ENCODE assay signal across 26 mouse cellular contexts in the genomic region with DNA sequence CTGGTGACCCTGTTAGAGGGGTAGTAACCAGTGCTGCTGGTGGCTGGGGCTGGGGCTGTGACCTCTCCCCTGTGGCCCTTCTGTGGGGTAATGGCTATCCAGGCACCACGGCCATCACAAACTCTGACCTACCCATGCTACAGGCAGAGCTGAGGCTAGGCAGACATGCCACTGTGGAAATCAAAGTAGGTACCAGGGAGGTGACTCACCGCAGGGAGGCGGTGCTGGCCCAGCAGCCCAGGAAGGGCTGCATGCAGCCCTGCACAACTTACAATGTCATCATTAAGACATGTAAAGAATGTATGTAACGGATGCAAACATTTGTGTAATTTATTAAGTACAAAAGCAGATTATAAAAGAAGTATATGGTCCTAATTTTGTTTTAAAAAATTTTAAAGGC. TPM values are rescaled to one million over a fixed set of nuclear protein-coding genes. Genes with fewer than 3 reads are reported as not detected.
A peak's percentile ranks its signal among the peaks of the same experiment; 100 is the strongest.
DNase-seq lines count a peak whose midpoint lies in the region; ATAC-seq lines count a peak whose summit lies in the region.
"Had no signal": no experiment of that assay in that cellular context is flagged by ENCODE, and none has a peak within 500 bp of the region (broad histone marks: within the 10 kb centered on the region; RNA-seq: fewer than 3 reads in every experiment).

No protein-coding gene starts in this region.

- H3K27ac ChIP-seq in stomach, embryonic 14.5 days (ENCODE audit: low read length): 0 out of 2 replicates have a peak overlapping the region, but pooled peaks have one; percentile 15
- H3K27ac ChIP-seq: embryonic facial prominence, embryonic 13.5 days; forebrain, embryonic 15.5 days; heart, embryonic 15.5 days; hindbrain, embryonic 15.5 days; intestine, embryonic 15.5 days; limb, embryonic 15.5 days; liver, embryonic 14.5 days; lung, embryonic 15.5 days; midbrain, embryonic 12.5 days had no signal

- 70% methylated on average over 4 of the region's 4 CpGs for WGBS in stomach, embryonic 14.5 days

- H3K9me3 ChIP-seq in stomach, embryonic 14.5 days (ENCODE audit: control insufficient read depth, low read depth, low read length): no peaks in the 10 kb centered on the region
- H3K9me3 ChIP-seq: embryonic facial prominence, embryonic 13.5 days; forebrain, embryonic 15.5 days; heart, embryonic 15.5 days; hindbrain, embryonic 15.5 days; intestine, embryonic 15.5 days; limb, embryonic 15.5 days; lung, embryonic 15.5 days; midbrain, embryonic 12.5 days had no signal

- H3K9ac ChIP-seq in stomach, embryonic 14.5 days (replicated peaks; ENCODE audit: low read depth, low read length): no peak overlapping the region
- H3K9ac ChIP-seq: embryonic facial prominence, embryonic 13.5 days; forebrain, embryonic 15.5 days; heart, embryonic 15.5 days; hindbrain, embryonic 15.5 days; intestine, embryonic 15.5 days; limb, embryonic 15.5 days; liver, embryonic 14.5 days; lung, embryonic 15.5 days; midbrain, embryonic 12.5 days had no signal

- no peaks in the 10 kb centered on the region for H3K27me3 ChIP-seq in stomach, embryonic 14.5 days (ENCODE audit: control insufficient read depth, insufficient read depth, low read length)
- H3K27me3 ChIP-seq: embryonic facial prominence, embryonic 13.5 days; forebrain, embryonic 15.5 days; heart, embryonic 15.5 days; hindbrain, embryonic 15.5 days; intestine, embryonic 15.5 days; limb, embryonic 15.5 days; lung, embryonic 15.5 days; midbrain, embryonic 12.5 days had no signal

- DNase-seq in frontal cortex, adult 2 months (ENCODE audit: extremely low spot score in 1 of 2, low spot score in 1 of 2): no peak
- peak; percentile 65 for DNase-seq in 3134 (ENCODE audit: extremely low read depth, insufficient read length, low spot score)
- peak; percentile 53 for DNase-seq in Muller cell, postnatal 12 days (ENCODE audit: inconsistent ontology term)
- DNase-seq in heart, adult 18-20 months: no peak
- DNase-seq in ovary, postnatal 36 days (ENCODE audit: low spot score): no peak
- DNase-seq: cerebellum, adult 11-12 months; cerebellum, postnatal 10 days; gastrocnemius, postnatal 36 days; heart, postnatal 36 days; kidney, adult 8-10 months; kidney, postnatal 10 days; left cerebral cortex, postnatal 4 days; right cerebral cortex, postnatal 14 days; thymus, adult 2 months had no signal

- H3K4me3 ChIP-seq in stomach, embryonic 14.5 days (ENCODE audit: low read depth, low read length): no peak overlapping the region
- H3K4me3 ChIP-seq: embryonic facial prominence, embryonic 13.5 days; forebrain, embryonic 15.5 days; heart, embryonic 15.5 days; hindbrain, embryonic 15.5 days; intestine, embryonic 15.5 days; limb, embryonic 15.5 days; lung, embryonic 15.5 days; midbrain, embryonic 12.5 days had no signal

- peak; percentile 45; the same call in 1 of the 2 replicates for ATAC-seq in frontal cortex, adult (ENCODE audit: low TSS enrichment)
- no peak for ATAC-seq in stomach, embryonic 14.5 days (ENCODE audit: insufficient number of reproducible peaks, insufficient read depth, low FRiP score, low read depth)
- ATAC-seq: forebrain, embryonic 15.5 days had no signal

- H3K4me2 ChIP-seq in stomach, embryonic 14.5 days (replicated peaks; ENCODE audit: low read depth, low read length): no peak overlapping the region
- H3K4me2 ChIP-seq: embryonic facial prominence, embryonic 13.5 days; forebrain, embryonic 15.5 days; heart, embryonic 15.5 days; hindbrain, embryonic 15.5 days; intestine, embryonic 15.5 days; limb, embryonic 15.5 days; lung, embryonic 15.5 days; midbrain, embryonic 12.5 days had no signal

- H3K36me3 ChIP-seq in stomach, embryonic 14.5 days (ENCODE audit: control insufficient read depth, insufficient read depth, low read length): peaks cover 3% of the 10 kb centered on the region
- H3K36me3 ChIP-seq: intestine, embryonic 15.5 days had no signal

- no peaks in the 10 kb centered on the region for H3K4me1 ChIP-seq in stomach, embryonic 14.5 days (ENCODE audit: control insufficient read depth, insufficient read depth, low read length)
- H3K4me1 ChIP-seq: forebrain, embryonic 15.5 days; hindbrain, embryonic 15.5 days; intestine, embryonic 15.5 days had no signal

RNA-seq across cellular contexts. Expression of a gene that starts 8.8 kb away (rescaled TPM):
- polyA plus RNA-seq in frontal cortex, adult 2 months (2012; rRNA removed): 241 and 271 TPM in 2 replicates
- 1.6 and 2.1 TPM in 2 replicates for polyA plus RNA-seq in stomach, embryonic 14.5 days (2014; fragmentation: Nextera tagmentation; extraction: Ambion mirVana)
- total RNA-seq in heart, adult 18-20 months (2021): 1 to 10 TPM; 2.0 to 2.8 TPM
- total RNA-seq: neutrophil, adult 5-6 weeks had no signal

RNA-seq across cellular contexts. Expression of a gene that starts 24.8 kb away (rescaled TPM):
- polyA plus RNA-seq in frontal cortex, adult 2 months (2012; rRNA removed): 91.5 and 98.4 TPM in 2 replicates
- polyA plus RNA-seq in stomach, embryonic 14.5 days (2014; fragmentation: Nextera tagmentation; extraction: Ambion mirVana): 58.1 and 61.4 TPM in 2 replicates
- total RNA-seq in heart, adult 18-20 months (2021): 10 to 100 TPM; 10.8 to 12.6 TPM

Comparison
In these comparisons a context has a peak if more than half of its experiments do, and no peak if none do; other contexts are left out.
1. DNase-seq: peak in 3134 (single experiment) and Muller cell, postnatal 12 days (single experiment); none in frontal cortex, adult 2 months (0 of 2), heart, adult 18-20 months (0 of 2) and ovary, postnatal 36 days (single experiment).
2. RNA of a gene that starts 8.8 kb away (polyA plus RNA-seq): 241 to 271 TPM in frontal cortex, adult 2 months; 1.6 to 2.1 TPM in stomach, embryonic 14.5 days; every median in the first group is over 10 times any median in the second.